Mouse (Mus musculus): ENCODE data around the gene Cuedc1. TPM values are rescaled to one million over a fixed set of nuclear protein-coding genes. Genes with fewer than 3 reads are reported as not detected.

The Cuedc1 gene
- 62.4 and 86.0 TPM in 2 replicates for polyA plus RNA-seq (2012; rRNA removed)

DNA sequence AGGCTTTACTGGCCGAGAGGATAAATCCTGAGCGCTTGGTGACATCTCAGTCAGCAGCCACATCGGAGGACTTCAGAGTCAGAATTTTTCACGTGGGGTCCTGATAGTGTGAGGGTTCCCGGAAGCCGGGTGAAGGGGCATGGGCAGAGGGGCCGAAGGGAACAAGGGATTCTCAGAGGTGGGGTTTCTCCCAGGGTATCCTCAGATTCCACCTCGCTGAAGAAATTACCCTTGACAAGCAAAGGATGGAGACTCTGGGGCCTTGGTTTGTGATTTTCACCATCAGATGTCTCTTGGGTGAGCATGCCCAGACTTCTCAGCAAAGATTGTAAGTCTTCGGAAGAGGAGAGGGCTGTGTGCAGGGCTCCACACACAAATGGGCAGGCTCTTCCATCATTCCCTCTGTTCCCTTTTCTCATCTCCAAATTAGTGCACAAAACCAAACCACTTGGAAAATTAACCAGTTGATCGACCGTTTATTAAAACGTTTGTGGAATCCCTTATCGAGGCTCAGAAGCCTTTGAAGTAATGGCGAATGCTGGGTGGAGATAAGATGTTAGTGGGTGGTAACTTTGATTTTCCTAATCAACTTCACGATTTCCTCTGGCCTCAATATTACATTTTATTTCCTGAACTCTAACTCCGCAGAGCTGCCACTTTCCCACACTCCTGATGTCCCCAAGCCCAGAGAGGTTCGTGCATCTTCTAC is at the start of gene Cuedc1:
TSS of gene Cuedc1 (plus strand) at position 38 of the 709 bp plus-strand sequence.
- DNase-seq (ENCODE audit: low spot score): no peak

GRCm38 (mm10) chr11:88048961-88049670 is 48.7 kb upstream of the Cuedc1 start:
- no peak for DNase-seq (ENCODE audit: low spot score)

DNA sequence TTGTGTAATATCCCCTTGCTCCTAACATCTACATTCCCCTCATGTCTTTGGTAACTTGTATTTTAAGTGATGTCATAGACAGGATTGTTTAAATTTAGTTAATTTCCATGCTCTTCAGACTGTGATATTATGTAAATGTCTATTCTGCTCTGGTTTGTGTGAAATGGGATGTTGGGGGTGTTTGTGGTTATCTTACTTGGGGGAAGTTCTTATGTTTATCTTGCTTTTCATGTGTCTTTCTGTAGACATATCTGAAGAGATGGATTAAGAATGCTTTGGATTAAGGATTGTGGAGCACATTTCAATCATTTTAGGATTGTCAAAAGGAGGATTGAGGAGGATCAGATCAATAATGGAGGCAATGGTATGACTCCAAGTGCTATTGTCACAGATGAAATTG is 48.1 kb upstream of the Cuedc1 start:
- DNase-seq (ENCODE audit: low spot score): no peak

DNA sequence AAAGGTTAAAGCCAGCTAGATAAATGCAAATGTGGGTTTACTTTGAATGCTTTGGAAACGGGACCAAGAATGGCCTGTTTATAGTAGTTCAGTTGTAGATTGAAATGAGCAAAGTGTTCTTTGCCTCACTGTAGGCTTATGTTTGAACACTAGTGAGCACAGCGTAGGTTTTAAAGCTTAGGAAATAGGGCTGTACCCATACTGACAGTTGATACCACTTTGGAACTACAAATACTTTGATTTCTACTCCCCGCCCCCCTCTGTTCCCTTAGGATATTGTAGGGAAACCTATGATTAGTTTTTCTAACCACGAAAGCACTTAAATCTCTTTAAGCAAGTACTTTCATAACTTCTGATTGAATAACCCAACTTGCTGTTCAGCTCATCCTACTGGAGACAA is 45.2 kb upstream of the Cuedc1 start:
- DNase-seq (ENCODE audit: low spot score): no peak

DNA sequence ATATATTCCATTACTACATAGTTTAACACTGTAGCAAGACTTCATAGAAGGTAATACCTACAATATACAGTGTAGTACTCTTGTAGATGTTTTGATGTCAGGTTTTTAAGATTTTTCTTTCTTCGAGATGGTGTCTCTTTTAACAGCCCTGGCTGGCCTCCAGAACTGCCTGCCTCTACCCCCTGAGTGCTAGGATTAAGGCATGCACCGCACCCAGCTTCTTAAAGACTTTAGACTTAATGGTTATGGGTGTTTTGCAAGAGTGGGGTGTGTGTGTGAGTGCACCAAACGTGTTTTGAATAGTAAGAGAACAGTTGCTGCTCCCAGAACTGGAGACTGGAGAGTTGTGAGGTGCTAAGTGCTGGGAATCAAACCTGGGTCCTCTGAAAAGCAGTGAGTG is 44.0 kb upstream of the Cuedc1 start:
- DNase-seq (ENCODE audit: low spot score): no peak

- DNase-seq (ENCODE audit: low spot score): no peak
Measured at GRCm38 (mm10) chr11:88054589-88054988, 43.3 kb upstream of the Cuedc1 start.

DNA sequence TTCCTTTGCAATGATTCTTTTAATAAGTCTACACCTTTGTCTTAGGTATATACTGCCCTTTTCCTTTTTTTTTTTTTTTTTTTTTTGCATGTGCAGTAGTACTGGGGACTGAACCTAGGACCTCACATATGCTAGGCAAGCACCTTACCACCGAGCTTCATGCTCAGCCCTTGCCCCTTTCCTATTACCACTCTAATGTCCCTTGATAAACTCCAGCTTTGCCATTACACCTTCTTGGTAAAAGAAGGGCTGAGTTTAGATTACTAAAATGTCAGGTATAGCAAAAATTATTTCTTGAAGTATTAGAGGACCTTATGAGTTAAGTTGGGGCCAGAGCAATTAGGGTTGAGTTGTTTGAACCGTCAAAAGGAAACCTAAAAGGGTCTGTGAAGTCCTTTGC is 42.1 kb upstream of the Cuedc1 start:
- DNase-seq (ENCODE audit: low spot score): no peak

DNA sequence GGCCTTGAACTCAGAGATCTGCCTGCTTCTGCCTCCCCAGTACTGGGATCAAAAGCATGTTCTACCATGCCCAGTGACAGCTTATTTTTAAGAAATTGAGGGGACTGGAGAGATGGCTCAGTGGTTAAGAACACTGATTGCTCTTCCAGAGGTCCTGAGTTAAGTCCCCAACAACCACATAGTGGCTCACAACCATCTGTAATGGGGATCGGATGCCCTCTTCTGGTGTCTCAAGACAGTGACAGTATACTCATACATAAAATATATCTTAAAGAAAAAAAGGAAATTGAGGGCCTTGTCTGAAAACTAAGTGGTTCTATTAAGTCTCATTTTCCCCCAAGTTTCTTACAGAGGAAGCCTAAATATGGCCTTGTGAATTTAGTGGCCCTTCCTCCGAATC is 40.1 kb upstream of the Cuedc1 start:
- no peak for DNase-seq (ENCODE audit: low spot score)

DNA sequence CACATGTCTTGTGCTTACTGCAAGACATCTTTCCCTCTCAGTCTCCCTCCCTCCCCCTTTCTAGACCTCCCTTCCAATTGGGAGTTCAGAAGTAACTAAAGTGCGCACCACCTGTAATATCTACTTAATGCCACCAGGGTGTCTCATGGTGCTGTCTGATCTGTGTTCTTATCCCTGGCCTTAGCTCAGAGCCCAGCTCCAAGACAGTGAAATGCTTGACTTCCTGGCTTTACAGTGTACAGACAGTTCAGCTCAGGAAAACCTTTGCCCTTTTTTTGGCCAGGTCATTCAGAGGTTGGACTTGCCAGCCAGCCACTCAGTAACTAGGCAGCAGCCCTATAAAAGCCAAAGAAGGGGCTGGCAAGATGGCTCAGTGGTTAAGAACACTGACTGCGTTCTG is 38.7 kb upstream of the Cuedc1 start:
- DNase-seq (ENCODE audit: low spot score): no peak

DNA sequence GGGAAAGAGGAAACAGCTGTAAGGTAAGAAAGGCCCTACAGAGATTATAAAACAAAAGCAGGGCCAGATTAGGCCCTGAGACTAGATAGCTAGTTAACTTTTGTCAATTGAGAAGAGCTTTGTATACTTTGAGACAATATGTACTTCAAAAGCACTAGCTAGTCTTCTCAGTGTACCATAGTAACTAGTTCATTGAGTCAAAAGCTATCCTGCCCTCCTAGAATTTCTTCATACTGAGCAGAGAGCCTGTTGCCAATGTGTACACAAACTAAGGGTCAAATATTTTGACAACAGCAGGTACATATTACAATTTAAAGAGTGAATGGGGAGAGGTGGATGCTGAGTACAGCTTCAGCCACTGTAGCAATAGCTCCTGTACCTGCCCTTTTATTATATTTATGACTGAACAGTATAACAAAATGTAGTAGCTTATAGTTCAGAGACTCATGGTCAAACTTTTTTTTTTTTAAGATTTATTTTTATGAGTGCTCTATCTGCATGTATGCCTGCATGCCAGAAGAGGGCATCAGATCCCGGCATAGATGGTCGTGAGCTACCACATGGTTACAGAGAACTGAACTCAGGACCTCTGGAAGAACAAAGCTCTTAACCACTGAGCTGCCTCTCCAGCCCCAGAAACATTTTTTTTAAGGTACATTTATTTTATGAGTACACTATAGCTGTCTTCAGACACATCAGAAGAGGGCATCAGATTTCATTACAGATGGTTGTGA is 35.8 kb upstream of the Cuedc1 start:
- no peak for DNase-seq (ENCODE audit: low spot score)

DNA sequence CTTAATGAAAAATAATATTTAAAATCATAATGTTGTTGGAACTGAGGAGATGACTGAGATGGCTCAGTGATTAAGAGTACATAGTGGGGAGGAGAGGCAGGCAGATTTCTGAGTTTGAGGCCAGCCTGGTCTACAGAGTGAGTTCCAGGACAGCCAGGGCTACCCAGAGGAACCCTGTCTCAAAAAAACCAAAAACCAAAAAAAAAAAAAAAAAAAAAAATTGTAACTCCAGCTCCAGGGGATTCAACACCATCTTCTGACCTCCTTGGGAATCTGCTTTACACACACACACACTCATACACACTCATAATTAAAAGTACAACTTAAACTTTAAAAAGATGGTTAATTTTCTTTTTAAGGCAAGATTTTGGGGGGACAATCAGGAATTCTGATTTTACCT is 32.1 kb upstream of the Cuedc1 start:
- DNase-seq (ENCODE audit: low spot score): no peak

DNA sequence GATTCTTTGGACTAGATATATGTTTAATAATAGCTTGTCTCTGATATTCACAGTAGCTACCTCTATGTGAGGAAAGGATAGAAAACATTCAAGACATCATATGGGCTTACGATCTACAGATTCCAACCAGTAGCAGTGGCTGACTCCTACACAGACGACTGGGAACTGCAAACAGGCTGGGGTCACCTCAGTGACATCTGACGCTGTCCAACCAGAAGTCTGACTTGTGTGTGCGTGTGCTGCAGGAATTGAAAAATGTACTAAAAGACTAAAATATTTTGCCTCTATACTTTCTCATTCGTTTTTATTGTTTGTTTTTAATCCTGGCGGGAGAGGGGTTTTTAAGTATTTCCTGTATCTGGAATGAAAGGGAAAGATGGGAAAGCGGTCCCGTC is 30.7 kb upstream of the Cuedc1 start:
- no peak for DNase-seq (ENCODE audit: low spot score)

DNA sequence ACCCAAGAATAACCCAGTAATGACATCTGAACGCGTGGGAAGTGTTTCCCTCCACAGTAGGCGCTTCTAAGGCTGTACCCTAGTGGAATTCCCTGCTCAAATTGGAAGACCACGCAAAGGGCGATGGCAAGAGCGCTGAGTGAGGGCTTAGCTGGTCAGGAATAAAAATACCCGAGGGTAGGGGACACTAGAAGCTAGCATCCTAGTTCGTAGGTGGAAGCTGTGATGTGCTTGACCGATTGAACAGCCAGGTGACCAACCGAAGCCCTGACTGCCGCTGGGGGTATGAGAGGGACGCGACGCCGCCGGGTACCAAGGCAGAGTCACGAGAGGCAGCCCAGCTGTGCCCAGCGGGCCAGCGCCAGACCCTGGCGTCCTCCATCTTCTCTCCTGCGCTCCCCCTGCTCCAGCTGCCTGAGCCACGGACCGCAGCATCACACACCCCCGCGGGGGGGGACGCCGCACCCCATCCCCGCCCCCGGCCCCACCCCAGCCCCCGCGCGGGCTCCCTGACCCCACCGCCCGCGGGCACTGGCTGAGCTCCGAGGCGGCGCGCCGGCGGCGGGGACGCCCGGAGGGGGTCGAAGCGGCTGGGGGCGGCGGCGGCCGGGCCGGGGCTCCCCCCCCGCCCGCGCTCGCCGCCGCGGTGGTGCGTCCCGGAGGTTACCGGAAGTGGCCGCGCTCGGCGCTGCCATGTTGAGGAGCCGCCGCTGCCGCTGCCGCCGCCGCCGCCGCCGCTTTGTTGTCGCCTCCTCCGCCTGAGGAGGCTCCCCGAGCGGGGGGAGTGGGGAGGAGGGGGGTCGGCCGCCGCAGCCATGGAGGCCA is 30.1 kb upstream of the Cuedc1 start, which contains the start of gene Vezf1:
TSS of gene Vezf1 (plus strand) at position 694 of the 825 bp plus-strand sequence.
- DNase-seq (ENCODE audit: low spot score): peak; percentile 75

DNA sequence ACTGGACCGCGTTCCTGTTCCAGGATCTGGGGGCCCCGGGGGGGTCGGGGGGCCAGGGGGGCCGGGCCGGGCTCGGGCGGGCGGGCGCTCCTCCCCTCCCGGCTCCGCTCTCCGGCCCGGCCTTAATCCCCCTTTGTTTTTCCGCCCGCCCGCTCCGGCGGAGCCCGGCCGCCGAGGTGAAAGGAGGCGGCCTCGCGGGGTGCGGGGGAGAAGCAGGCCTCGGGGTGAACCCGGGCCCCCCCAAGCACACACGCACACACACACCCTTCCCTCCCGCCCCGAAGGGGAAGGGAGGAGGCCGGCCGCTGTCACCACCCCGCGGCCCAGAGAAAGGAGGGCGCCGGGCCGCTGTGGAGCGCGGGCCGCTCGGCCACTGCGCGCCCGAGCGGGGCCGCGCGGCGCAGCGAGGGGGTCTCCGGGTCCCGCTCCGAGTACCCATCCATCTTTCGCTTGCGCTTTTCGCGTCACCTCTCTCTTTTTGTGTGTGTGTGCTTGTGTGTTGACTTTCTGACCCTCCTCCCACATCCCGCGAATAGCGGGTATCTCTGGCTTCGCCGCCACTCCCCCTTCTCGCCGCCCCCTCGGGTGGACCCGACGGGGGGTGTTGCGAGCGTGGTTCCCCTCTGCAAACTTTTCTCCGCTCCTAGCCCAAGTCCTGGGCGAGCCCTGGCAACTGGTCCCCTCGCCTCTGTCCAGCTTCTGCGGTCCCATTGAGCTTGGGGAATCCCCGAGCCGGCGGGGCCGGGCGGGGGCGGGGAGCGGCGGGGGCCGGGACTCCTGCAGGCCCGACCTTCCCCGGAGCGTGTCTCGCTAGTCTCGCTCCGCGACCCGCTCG is 29.2 kb upstream of the Cuedc1 start:
- DNase-seq (ENCODE audit: low spot score): peak; percentile 77

DNA sequence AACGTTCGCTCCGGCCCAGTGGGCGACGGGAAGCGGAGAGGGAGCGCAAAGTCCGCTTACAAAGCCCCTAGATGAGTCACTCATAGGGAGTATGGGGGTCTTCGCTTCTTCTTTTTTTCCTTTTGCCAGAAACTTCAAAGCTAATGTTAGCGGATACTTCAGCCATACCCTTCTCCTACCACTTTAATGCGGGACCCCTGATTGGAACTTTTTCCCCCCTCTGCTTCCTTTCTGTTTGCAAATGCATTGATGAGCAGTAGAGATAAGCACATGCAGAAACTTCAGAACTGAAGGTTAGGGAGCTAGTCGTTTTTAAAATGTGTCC is 28.6 kb upstream of the Cuedc1 start:
- no peak for DNase-seq (ENCODE audit: low spot score)

DNA sequence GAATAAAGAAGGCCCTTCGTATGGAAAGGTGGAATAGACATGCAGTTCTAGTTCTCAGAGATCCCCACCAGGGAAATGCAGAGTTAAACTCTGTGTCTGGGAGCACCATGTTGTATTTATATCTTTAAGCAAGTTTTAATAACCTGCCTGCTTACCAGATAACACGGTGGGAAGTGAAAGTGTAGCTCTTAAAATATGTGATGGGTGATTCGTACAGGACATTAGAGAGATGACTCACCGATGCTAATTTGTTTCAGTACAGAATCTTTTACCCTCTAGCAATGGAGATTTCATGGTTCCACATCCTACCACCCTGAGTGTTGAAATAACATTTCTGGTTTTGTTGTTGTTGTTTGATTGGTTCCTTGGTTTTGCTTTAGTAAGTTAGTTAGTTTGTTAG is 27.5 kb upstream of the Cuedc1 start:
- no peak for DNase-seq (ENCODE audit: low spot score)

- DNase-seq (ENCODE audit: low spot score): no peak
Measured at GRCm38 (mm10) chr11:88071113-88071512, 26.7 kb upstream of the Cuedc1 start.

DNA sequence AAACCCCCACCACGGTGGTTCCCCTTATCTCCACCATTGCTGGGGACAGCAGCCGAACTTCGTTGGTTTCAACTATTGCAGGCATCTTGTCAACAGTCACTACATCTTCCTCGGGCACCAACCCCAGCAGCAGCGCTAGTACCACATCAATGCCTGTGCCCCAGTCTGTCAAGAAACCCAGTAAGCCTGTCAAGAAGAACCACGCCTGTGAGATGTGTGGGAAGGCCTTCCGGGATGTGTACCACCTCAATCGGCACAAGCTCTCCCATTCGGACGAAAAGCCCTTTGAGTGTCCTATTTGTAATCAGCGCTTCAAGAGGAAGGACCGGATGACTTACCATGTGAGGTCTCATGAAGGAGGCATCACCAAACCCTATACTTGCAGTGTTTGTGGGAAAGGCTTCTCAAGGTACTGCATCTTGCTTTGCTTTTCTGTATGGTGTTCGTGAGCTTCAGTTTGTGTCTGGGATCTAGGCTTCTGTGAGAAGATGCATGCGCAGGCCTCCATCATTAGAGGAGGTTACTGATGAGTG is 24.4 kb upstream of the Cuedc1 start:
- no peak for DNase-seq (ENCODE audit: low spot score)

DNA sequence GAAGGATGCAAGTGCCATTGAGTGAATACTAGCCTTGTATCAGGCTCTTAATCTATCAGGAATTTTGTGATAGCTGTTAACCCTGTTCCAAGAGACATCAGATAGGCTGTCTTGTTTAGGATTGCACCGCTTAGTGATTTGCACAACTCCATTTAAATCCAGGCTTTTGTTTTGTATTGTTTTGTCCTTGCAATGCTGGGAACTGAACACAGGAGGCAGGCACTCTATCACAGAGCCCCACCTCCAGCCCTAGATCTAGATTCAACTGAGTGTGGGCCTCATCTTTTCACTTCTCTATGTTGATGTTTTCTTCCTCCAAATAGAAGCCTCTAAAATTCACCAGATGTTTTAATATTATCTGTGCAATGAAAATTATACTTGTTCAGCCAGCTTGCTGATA is 22.2 kb upstream of the Cuedc1 start:
- no peak for DNase-seq (ENCODE audit: low spot score)

- no peak for DNase-seq (ENCODE audit: low spot score)
Measured at GRCm38 (mm10) chr11:88076394-88076793, 21.5 kb upstream of the Cuedc1 start.

DNA sequence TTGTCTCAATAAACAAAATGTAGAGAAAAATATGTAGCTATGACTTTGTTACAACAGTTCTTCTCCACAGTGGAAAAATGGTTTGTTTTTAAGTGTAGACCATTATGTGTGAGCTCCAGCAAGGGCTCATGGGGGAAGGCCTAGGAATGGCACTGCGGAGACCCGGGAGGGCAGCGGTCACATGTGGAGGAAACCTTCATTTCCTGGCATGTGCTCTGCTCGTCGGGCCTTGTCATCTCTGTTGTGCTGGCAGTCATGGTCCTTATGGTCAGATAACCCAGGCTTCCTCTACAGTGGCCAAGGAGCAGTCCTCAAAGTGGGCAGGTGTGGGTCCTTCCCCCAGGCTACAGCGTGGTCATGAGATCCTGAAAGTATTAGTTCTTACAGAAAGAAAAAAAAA is 14.2 kb upstream of the Cuedc1 start:
- no peak for DNase-seq (ENCODE audit: low spot score)

Data from urinary bladder, adult 2 months (tissue).